Mouse (Mus musculus) neural tube, embryonic 14.5 days (tissue): ENCODE measurements around the gene Mal. TPM values are rescaled to one million over a fixed set of nuclear protein-coding genes. Genes with fewer than 3 reads are reported as not detected.
A peak's percentile ranks its signal among the peaks of the same experiment; 100 is the strongest.

Experiments
- ATAC-seq: fragments of 200-750 bp; cut with Nextera tagmentation; 2 replicates; pipeline ENCODE4 v1.8.0; 2017; ENCODE audit warnings: low read depth, mild to moderate bottlenecking, moderate TSS enrichment, moderate library complexity
- H3K27ac ChIP-seq: fragments of 300-500 bp; sonication (generic); 2 replicates; pipeline ENCODE4 v1.5.1; 2014; ENCODE audit warnings: low read depth, mild to moderate bottlenecking, control low read depth, low read length, moderate library complexity, mixed read lengths
- H3K27me3 ChIP-seq: fragments of 300-500 bp; sonication (generic); 2 replicates; pipeline ENCODE4 v1.6.1; 2014; ENCODE audit warnings: low read length; ENCODE audit not compliant: control insufficient read depth, insufficient read depth
- H3K36me3 ChIP-seq: fragments of 300-500 bp; sonication (generic); 2 replicates; pipeline ENCODE4 v1.6.1; 2014; ENCODE audit warnings: low read length, mixed read lengths; ENCODE audit not compliant: control insufficient read depth, insufficient read depth
- H3K4me1 ChIP-seq: fragments of 300-500 bp; sonication (generic); 2 replicates; pipeline ENCODE4 v1.6.1; 2014; ENCODE audit warnings: low read length; ENCODE audit not compliant: control insufficient read depth, insufficient read depth
- H3K4me2 ChIP-seq: fragments of 300-500 bp; sonication (generic); 2 replicates; pipeline ENCODE4 v1.6.1; 2014; ENCODE audit warnings: mild to moderate bottlenecking, low read depth, low read length, control low read depth
- H3K4me3 ChIP-seq: fragments of 300-500 bp; sonication (generic); 2 replicates; pipeline ENCODE4 v1.5.1; 2014; ENCODE audit warnings: low read depth, low read length, control low read depth, mixed read lengths
- H3K9ac ChIP-seq: fragments of 300-500 bp; sonication (generic); replicated peaks from 2 replicates; pipeline ENCODE4 v1.6.1; 2014; ENCODE audit warnings: low read depth, mild to moderate bottlenecking, control low read depth, low read length, mixed read lengths
- H3K9me3 ChIP-seq: fragments of 300-500 bp; sonication (generic); 2 replicates; pipeline ENCODE4 v1.6.1; 2016; ENCODE audit warnings: low read length; ENCODE audit not compliant: control insufficient read depth
- WGBS: fragments of 180-500 bp; shearing (Covaris S2); extraction: QIAGEN DNeasy Blood & Tissue Kit; methylation state at CpG from one replicate; pipeline ENCODE4 v1.1.7; 2014; 5-methylcytosine and 5-hydroxymethylcytosine counted together
- polyA plus RNA-seq: library from polyadenylated mRNA; unstranded; fragments of >200 nt; fragmentation: Nextera tagmentation; extraction: Ambion mirVana; gene quantifications from 2 replicates; pipeline ENCODE4 v1.2.1, GENCODE M21; 2014

Gene Mal
- polyA plus RNA-seq, 1 experiment from 2014 or later: 0.90 TPM

DNA sequence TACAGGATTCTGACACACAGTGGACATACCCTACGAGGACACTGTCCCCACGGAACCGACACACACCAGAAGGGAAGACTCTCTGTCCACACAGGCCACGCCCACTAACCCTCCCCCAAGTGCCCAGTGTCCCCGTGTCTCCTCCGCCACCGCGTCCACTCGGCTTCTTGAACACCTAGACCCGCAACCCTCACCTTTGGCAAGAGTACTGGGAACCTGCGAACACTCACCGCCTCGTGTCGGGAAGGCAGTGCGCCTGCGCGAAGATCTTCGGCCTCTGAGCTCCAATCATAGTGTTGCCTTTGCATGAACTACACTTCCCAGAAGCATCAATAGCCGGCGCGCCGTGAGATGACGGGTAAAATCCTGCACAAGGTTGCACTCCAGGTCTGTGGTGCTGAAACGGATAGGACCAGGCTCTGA lies 72.0 kb downstream of the Mal start:
- under 1% methylated on average over 24 of the region's 24 CpGs for WGBS
- Histone ChIP-seq H3K4me2 (peak overlapping the region; percentile 72), H3K27ac (no peak overlapping the region; the same call in 1 of the 2 replicates), H3K4me3 (peak overlapping the region; percentile 59), H3K27me3 (no peaks in the 10 kb centered on the region), H3K9ac (peak overlapping the region; percentile 69), H3K9me3 (no peaks in the 10 kb centered on the region), H3K36me3 (no peaks in the 10 kb centered on the region), H3K4me1 (peaks cover 20% of the 10 kb centered on the region)
- ATAC-seq: peak; percentile 91

Other genes with a start within 250 kb of the Mal start
- gene Gpat2, start 231.5 kb downstream of the Mal start, polyA plus RNA-seq: 0.12 and 0.17 TPM in 2 replicates
- gene Fahd2a, start 212.1 kb downstream of the Mal start, polyA plus RNA-seq: 31.9 and 40.6 TPM in 2 replicates
- gene Kcnip3, start 134.6 kb downstream of the Mal start, polyA plus RNA-seq: 9.2 and 12.6 TPM in 2 replicates
- gene Prom2, start 115.2 kb downstream of the Mal start, polyA plus RNA-seq: not detected in 2 replicates
- gene Zfp661, start 69.6 kb downstream of the Mal start, polyA plus RNA-seq: 7.7 and 9.3 TPM in 2 replicates
- gene Mrps5, start 69.5 kb downstream of the Mal start, polyA plus RNA-seq: 140 and 141 TPM in 2 replicates
- gene Mall, start 73.2 kb upstream of the Mal start, polyA plus RNA-seq: 0.59 and 0.73 TPM in 2 replicates
- gene Nphp1, start 132.2 kb upstream of the Mal start, polyA plus RNA-seq: 9.1 and 12.4 TPM in 2 replicates
- 44.4 and 61.5 TPM in 2 replicates for gene Mtln, start 135.8 kb upstream of the Mal start, polyA plus RNA-seq
- gene Bub1, start 175.2 kb upstream of the Mal start, polyA plus RNA-seq: 1.9 and 2.8 TPM in 2 replicates
- gene Acoxl, start 182.2 kb upstream of the Mal start, polyA plus RNA-seq: 0.29 and 0.33 TPM in 2 replicates